Mouse (Mus musculus): Measurements from ENCODE around the gene Phf24.
"Not testable (repeated sequence)": the region's sequence is repeated elsewhere in the genome, so short reads cannot be mapped to it uniquely, and the experiment has no call there.

Gene Phf24

GRCm38 (mm10) chr4:42978062-42978461 lies 61.6 kb downstream of the Phf24 start:
- in situ Hi-C loops (cut with MboI, MseI): no loop called here

- in situ Hi-C loops (cut with MboI, MseI): not testable (repeated sequence)
Observed at GRCm38 (mm10) chr4:42980467-42980866, 64.0 kb downstream of the Phf24 start.

DNA sequence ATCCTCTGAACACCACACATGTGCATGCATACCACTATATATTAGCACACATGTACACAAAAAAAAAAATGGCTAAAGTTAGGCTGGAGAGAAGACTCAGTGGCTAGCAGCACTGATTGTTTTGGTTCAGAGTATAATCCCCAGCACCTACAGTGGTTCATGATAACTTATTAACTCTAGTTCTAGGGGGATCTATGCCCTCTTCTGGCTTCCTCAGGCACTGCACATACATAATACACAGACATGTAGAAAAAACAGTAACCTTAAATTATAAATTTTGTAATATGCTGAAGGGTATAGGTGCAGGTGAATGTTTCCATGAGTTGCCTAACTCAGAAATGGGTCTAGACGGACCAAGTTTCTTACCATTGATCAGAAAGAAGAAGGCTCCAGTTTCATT lies 71.8 kb downstream of the Phf24 start:
- in situ Hi-C loops (cut with MboI, MseI): no loop called here
